Mouse (Mus musculus): ENCODE measurements around the gene Amy2a1.
"Not testable (repeated sequence)": the region's sequence is repeated elsewhere in the genome, so short reads cannot be mapped to it uniquely, and the experiment has no call there.

Gene Amy2a1

DNA sequence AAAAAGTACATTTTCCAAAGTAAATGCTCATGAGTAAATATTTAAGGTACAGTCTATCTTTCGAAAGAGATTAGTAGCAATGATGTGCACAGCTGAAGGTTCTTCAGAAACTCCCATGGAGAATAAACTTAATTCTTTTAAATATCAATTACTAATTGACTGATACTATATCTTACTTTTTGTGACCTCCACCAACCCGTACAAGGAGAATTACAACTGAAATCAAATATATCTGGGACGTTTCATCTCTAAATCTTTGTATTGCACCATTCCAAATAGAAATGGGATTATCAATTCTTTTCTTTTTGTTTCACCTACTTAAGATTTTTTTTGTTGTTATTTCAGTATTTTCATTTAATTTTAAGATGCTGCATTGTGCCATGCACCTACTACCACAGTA lies at the start of gene Amy2a1:
Gene Amy2a1, minus strand, starts transcription at position 101 of the 400 bp plus-strand sequence.
- DNase-seq (ENCODE audit: low read depth): not testable (repeated sequence)

DNA sequence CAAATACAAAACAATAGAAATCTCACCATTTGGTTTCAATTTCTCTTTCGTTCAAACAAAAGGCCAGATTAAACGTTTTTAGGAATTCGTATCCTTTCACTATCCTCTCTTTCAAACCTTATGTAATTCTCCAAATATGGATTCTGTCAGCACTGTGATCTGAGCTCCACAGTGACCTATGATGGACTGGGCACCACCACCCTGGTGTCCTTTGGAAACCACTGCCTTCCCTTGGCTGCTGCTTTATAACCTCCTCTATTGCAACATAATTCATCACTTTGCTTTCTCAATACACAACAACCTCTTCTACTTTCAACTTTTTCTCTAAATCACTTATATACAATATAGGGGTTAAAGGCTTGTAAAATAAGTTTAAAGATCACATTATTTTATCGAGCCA lies 42.4 kb upstream of the Amy2a1 start:
- peak; percentile 15 for DNase-seq (ENCODE audit: low read depth)

DNA sequence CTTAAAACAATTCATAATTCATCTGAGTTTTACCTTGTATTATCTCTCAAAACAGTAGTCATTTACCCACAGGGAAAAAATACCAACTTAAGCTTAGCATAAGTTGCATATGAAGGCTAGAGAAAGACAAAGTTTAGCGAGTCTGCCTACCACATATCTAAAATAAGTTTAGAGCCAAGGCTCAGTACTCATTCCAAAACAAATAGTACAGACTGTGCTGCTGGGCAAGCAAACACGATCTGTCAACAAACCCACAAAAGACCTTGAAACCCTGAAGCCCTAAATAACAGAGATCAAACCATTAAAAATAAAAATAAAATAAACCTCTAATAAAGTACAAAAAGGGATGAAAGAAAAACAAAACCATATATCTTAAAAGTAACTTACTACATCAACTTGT lies 41.9 kb upstream of the Amy2a1 start:
- DNase-seq (ENCODE audit: low read depth): no peak

DNA sequence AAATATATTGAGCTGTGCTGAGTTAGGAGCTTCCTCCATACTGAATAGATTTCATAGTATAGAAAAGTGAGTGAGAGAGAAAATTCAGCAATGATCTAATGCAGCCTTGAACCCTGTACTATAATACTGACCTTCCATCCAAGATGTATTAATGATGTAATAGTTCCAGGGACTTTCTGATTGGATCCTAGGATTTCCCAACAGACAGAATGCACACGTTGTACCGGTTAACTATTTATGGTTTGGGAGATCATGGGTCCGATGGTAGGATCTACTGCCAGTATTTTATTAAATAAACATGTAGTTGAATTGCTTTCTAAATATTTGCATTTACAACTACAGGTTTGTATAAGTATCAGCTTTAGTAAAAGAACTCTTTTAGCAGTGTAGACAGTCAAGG lies 39.9 kb upstream of the Amy2a1 start:
- DNase-seq (ENCODE audit: low read depth): no peak

DNA sequence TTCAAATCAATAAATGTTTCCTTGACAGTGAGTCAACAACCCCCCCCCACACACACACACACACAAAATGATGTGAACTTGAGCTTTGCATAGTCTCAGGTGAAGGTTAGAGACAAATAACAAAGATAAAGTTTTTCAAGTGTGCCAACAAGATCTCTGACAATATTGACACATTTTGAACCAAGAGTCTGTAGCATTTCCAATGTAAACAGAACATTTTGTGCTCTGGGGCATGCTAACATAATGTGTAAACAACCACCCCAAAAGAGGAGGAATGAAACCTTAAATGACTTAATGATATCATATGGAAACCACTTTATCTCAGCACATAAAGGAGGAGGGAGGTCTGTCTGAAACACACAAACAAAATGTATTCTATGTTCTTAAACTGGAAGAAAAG lies 7.5 kb upstream of the Amy2a1 start:
- DNase-seq (ENCODE audit: low read depth): no peak

All from 416B (cell line).